Mouse (Mus musculus): ENCODE results near the gene Naa80.

- TF ChIP-seq CTCF (IDR thresholded peaks at IDR 0.05; ENCODE audit: low read depth, low read length) (no peak), POLR2A (IDR thresholded peaks at IDR 0.05; ENCODE audit: extremely low read depth, insufficient read depth, low read length) (no peak)
These were observed 12.0 kb downstream of the Naa80 start for GRCm38 (mm10) chr9:107590773-107591060.
